Mouse (Mus musculus): ENCODE data around the gene Rasal2.

Rasal2 gene

DNA sequence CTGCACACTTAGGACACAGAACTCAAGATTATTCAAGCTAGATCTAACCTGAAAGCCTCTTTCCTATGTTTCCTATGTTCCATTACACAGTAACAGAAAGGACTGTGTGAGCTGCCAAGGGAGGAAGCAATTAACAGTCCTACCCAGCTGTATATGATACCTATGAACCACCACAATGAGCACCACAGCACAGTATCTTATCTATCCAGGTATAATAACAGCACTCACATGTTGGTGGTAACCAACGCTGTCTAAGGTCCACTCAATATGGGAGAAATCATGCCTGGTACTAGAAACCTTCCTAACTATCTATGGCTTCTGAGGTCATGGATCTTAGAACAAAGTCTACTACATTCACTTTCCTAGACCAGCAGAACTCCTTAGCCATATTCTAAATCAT, 89.3 kb downstream of the Rasal2 start:
- no peak for DNase-seq (ENCODE audit: low read depth, low spot score)
- Histone ChIP-seq H3K36me3 (ENCODE audit: control insufficient read depth, insufficient read depth, low read length, poor library complexity, severe bottlenecking) (no peaks in the 10 kb centered on the region), H3K27me3 (ENCODE audit: control insufficient read depth, insufficient read depth, low read length, poor library complexity, severe bottlenecking) (no peaks in the 10 kb centered on the region)

DNA sequence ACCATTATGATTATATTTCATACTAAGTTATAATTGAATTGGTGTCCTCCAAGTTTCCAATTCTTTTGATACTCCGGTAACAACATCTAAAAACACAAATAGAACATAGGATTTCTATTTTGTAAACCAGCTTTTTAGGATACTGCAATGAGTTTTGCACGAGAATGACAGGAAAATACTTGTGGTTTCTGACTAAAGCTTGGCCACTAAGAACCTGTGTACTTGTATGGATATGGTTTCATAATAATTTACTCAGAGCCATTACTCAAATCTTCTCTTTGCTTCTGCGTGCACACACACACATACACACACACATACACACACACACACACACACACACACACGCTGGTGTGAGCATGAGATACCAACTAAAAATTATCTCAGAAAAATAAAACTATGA, 93.5 kb downstream of the Rasal2 start:
- no peak for DNase-seq (ENCODE audit: low read depth, low spot score)
- H3K36me3 ChIP-seq (ENCODE audit: control insufficient read depth, insufficient read depth, low read length, poor library complexity, severe bottlenecking), result no peaks in the 10 kb centered on the region
- no peaks in the 10 kb centered on the region for H3K27me3 ChIP-seq (ENCODE audit: control insufficient read depth, insufficient read depth, low read length, poor library complexity, severe bottlenecking)

DNA sequence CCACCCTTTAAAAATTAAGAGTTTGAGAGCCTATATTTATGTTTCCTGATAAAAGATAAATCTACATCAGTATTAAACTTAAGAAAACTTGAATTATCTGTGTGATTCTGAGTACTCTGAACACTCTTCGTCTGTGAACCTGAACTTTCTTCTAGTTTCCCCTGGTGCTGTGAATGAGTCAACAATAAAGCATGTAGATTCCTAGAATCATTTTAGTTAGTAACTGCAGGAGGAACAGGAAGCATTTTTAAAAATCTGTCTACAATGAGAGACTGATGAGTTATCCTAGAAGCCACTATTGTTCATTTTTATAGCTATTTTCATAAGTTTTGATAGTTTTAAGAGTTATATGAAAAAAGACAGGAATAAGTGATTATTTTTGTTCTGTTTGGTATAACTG, 111.1 kb downstream of the Rasal2 start:
- H3K27me3 ChIP-seq (ENCODE audit: control insufficient read depth, insufficient read depth, low read length, poor library complexity, severe bottlenecking), result no peaks in the 10 kb centered on the region
- DNase-seq (ENCODE audit: low read depth, low spot score), result no peak
- no peaks in the 10 kb centered on the region for H3K36me3 ChIP-seq (ENCODE audit: control insufficient read depth, insufficient read depth, low read length, poor library complexity, severe bottlenecking)

DNA sequence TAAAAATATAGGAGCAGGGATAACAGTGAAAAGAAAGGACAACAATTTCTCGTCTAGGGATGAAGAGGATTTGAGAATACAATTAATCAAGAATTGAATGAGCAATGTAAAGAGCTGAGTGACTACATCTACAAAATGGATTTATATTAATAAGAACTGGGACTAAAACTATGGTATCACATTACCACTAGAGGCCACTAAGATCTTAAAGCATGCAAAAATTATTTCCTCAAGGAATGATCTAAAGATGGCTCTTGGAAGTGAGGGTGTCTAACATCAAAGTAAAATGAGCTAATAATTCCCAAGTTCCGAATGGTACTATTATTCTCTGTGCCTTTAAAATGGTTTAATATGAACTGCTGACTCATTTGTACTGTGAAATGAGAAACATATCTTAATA, 112.8 kb downstream of the Rasal2 start:
- H3K27me3 ChIP-seq (ENCODE audit: control insufficient read depth, insufficient read depth, low read length, poor library complexity, severe bottlenecking), result no peaks in the 10 kb centered on the region
- no peaks in the 10 kb centered on the region for H3K36me3 ChIP-seq (ENCODE audit: control insufficient read depth, insufficient read depth, low read length, poor library complexity, severe bottlenecking)
- no peak for DNase-seq (ENCODE audit: low read depth, low spot score)

DNA sequence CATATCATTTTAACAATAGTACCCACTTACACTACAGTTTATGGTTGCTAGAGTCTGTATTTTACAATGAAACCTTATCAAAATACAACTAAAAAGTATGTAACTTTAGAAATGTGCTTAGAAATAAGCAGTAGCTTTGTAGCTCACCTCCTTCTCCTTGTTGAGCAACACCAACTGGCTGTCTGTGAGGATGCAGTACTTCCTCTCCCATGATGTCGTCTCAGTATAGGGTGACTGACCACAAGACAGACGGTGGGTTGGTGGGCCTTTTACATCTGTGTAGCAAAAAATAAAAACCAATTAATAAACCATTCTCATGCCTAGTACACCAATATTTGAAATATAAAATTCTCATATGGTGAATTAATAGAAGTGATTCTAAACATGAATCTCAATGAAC, 113.4 kb downstream of the Rasal2 start:
- H3K27me3 ChIP-seq (ENCODE audit: control insufficient read depth, insufficient read depth, low read length, poor library complexity, severe bottlenecking), result no peaks in the 10 kb centered on the region
- no peak for DNase-seq (ENCODE audit: low read depth, low spot score)
- no peaks in the 10 kb centered on the region for H3K36me3 ChIP-seq (ENCODE audit: control insufficient read depth, insufficient read depth, low read length, poor library complexity, severe bottlenecking)

DNA sequence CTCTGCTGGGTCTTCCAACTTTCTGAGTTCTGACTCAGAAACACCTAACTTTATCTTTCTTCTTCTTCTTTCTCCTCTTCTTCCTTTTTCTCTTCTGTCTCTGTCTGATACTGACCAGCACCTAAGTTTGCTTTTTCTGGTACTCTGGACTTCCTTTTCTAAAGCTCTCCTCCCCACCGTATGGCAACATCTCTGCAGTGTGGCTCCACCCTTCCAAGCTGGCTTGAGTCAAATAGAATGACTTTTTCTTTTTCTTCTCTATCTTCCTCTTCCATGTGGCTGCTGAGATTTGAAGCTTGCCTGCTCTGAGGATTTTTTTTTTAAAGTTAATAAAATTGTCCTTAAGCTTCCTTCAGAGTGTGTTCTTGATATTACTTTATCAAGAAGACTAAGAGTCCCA, 115.3 kb downstream of the Rasal2 start:
- DNase-seq (ENCODE audit: low read depth, low spot score), result no peak
- Histone ChIP-seq H3K36me3 (ENCODE audit: control insufficient read depth, insufficient read depth, low read length, poor library complexity, severe bottlenecking) (no peaks in the 10 kb centered on the region), H3K27me3 (ENCODE audit: control insufficient read depth, insufficient read depth, low read length, poor library complexity, severe bottlenecking) (no peaks in the 10 kb centered on the region)

DNA sequence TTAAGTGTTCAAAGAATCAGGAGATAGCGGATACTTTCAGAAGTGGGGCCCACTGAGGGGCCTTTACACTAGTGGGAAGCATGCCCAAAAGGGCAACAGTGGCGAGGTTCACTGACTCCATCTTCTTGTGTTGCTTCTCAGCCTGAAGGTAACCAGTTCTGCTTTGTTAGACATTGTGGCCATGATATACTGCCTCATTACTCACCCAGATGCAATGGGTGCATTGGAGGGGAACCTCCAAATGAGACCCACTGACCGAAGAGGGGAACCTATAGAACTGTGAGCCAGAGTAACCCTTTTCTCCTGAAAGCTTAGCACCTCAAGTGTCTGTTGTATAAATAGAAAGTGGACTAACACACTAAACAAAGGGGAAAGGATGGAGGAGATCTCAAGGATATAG, 116.5 kb downstream of the Rasal2 start:
- no peak for DNase-seq (ENCODE audit: low read depth, low spot score)
- Histone ChIP-seq H3K36me3 (ENCODE audit: control insufficient read depth, insufficient read depth, low read length, poor library complexity, severe bottlenecking) (no peaks in the 10 kb centered on the region), H3K27me3 (ENCODE audit: control insufficient read depth, insufficient read depth, low read length, poor library complexity, severe bottlenecking) (no peaks in the 10 kb centered on the region)

DNA sequence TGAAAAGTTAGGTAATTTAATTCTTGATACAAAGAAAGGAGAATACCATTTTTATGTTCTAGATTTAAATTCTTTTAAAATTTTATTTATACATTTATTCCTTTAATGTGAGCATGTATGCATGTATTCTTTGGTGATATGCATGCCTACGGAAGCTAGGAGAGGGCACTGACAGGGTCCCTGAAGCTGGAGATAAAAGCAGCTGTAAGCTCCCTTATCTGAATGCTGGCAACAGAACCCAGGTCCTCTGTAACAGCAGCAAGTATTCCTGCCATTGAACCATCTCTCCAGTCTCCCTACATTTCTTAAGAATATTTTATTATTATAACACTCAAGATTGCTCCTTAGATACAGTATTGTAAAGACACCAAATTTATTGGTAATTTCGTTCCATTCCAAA, 122.2 kb downstream of the Rasal2 start:
- no peaks in the 10 kb centered on the region for H3K27me3 ChIP-seq (ENCODE audit: control insufficient read depth, insufficient read depth, low read length, poor library complexity, severe bottlenecking)
- no peak for DNase-seq (ENCODE audit: low read depth, low spot score)
- no peaks in the 10 kb centered on the region for H3K36me3 ChIP-seq (ENCODE audit: control insufficient read depth, insufficient read depth, low read length, poor library complexity, severe bottlenecking)

DNA sequence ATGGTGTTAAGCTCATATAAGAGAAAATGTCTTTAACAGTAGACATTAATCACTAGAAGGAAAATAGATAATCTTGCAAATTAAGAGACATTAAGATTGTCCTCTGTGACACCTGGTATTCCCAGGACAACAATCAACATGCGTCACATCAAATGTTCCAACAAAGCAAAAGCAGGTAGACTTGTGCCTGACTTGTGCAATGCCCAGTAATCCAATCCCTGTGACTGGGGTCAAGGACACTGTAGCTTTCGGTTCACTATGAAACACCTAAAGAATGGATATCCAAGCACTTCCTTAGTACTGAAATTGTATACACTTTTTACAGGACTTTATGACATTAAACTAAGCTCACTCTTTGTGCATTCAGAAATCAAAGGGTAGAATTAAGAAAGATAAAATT, 123.1 kb downstream of the Rasal2 start:
- Histone ChIP-seq H3K27me3 (ENCODE audit: control insufficient read depth, insufficient read depth, low read length, poor library complexity, severe bottlenecking) (no peaks in the 10 kb centered on the region), H3K36me3 (ENCODE audit: control insufficient read depth, insufficient read depth, low read length, poor library complexity, severe bottlenecking) (no peaks in the 10 kb centered on the region)

DNA sequence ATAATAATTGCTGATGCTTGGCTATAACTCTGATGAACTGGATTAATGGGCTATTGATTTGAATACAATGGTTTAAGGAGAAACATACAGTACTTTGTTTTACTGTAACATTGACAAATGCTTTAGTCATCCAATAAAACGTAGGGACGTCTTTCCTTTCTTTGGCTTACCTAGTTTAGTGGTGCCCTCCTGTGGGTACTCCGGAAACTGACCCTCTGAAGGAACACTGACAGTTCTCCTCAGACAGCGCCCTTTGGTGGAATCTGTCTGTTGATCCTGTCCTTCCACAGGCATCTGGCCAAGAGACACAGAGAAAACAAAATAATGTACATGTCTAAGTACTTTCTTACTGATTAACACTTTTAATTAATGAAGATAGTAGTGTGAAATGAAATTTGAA, 125.8 kb downstream of the Rasal2 start:
- H3K36me3 ChIP-seq (ENCODE audit: control insufficient read depth, insufficient read depth, low read length, poor library complexity, severe bottlenecking), result no peaks in the 10 kb centered on the region
- H3K27me3 ChIP-seq (ENCODE audit: control insufficient read depth, insufficient read depth, low read length, poor library complexity, severe bottlenecking), result no peaks in the 10 kb centered on the region
- DNase-seq (ENCODE audit: low read depth, low spot score), result peak; percentile 6

More for the DNA sequence above, 123.1 kb downstream of the Rasal2 start:
- no peak for DNase-seq (ENCODE audit: low read depth, low spot score)

DNA sequence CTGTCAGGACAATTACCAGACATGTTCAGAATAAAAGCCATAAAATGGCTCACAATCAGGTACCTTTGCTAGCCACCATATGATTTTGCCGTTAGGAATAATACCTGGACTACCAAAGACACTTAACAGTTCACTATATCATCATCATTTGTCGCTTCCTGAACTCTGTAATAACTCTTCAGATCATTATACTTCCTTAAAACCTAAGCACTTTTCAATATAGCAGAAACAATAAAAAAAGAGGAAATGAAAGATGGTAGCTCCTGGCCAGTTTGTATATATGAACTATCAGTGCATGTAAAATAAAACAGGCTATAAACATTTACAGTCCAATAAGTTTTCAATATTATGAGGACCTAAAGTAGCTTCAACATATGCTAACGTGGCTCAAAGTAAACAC, 127.0 kb downstream of the Rasal2 start:
- no peaks in the 10 kb centered on the region; the same call in 1 of the 2 replicates for H3K27me3 ChIP-seq (ENCODE audit: control insufficient read depth, insufficient read depth, low read length, poor library complexity, severe bottlenecking)
- DNase-seq (ENCODE audit: low read depth, low spot score), result peak; percentile 12
- H3K36me3 ChIP-seq (ENCODE audit: control insufficient read depth, insufficient read depth, low read length, poor library complexity, severe bottlenecking), result no peaks in the 10 kb centered on the region

DNA sequence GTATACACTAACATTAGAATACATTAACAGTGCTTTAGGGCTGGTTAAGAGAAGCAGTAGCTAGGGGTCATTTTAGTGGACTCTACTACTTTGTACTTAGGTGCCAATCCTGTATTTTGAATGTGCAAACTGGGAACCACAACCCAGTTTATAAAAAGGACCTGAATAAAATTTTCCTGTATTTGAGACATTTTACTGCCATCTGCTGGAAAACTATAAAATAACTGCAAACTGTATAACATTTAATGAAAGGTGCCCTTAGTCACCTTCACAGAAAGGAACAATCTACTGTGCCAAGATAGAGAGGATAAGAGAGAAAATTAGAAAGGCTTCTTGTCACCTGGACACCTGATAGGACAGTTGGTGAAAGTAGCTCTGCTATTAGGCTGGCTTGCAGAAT, 131.6 kb downstream of the Rasal2 start:
- Histone ChIP-seq H3K36me3 (ENCODE audit: control insufficient read depth, insufficient read depth, low read length, poor library complexity, severe bottlenecking) (no peaks in the 10 kb centered on the region), H3K27me3 (ENCODE audit: control insufficient read depth, insufficient read depth, low read length, poor library complexity, severe bottlenecking) (no peaks in the 10 kb centered on the region; the same call in 1 of the 2 replicates)
- DNase-seq (ENCODE audit: low read depth, low spot score), result peak; percentile 6

DNA sequence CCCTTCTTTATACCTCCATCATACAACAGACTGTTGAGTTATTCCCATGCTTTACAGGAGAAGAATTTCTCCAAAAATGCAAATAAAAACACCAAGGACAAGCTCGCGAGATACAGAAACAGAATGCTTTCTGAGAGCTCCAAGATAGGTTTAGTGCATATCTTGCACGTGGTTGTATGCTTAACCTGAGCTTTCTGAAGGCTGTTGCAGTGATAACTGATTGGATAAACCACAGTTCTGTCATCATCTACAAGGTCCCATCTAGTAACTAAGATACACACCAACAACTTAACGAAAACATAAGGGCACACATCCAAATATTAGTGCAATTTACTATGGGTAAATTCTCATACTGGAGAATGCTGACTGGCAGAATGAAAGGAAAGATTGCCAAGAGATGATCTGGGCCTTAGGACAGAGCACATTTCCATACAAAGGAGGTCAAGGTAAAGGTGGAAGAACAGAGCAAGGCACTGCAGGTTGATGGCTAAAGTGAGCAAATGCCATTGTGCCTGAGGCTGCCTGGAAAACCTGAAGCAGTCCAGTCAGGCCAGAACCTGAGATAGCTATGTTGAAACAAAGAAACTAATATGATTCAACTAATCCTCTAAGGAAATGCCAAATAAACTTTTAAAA, 136.6 kb downstream of the Rasal2 start:
- DNase-seq (ENCODE audit: low read depth, low spot score), result no peak
- Histone ChIP-seq H3K27me3 (ENCODE audit: control insufficient read depth, insufficient read depth, low read length, poor library complexity, severe bottlenecking) (no peaks in the 10 kb centered on the region), H3K36me3 (ENCODE audit: control insufficient read depth, insufficient read depth, low read length, poor library complexity, severe bottlenecking) (no peaks in the 10 kb centered on the region)

DNA sequence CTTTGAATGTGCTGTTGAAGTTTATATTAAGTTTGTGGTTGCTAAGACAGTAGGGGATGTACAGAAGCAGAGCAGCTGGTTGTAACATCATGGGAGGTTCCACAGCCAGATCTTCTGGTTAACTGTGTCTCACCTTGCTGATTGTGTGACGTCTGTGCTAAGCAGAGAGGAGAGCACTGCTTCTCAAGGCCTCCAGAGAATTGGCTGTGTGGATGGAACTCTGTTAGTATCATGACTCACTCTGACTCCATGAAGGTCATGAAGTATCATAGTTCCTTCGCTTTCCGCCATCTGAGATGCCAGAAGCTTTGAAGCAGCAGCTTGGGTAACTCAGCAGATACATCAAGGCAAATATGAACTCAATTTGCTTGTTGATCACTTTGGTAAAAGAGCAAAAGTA, 144.5 kb downstream of the Rasal2 start:
- no peak for DNase-seq (ENCODE audit: low read depth, low spot score)
- Histone ChIP-seq H3K36me3 (ENCODE audit: control insufficient read depth, insufficient read depth, low read length, poor library complexity, severe bottlenecking) (no peaks in the 10 kb centered on the region), H3K27me3 (ENCODE audit: control insufficient read depth, insufficient read depth, low read length, poor library complexity, severe bottlenecking) (no peaks in the 10 kb centered on the region)

DNA sequence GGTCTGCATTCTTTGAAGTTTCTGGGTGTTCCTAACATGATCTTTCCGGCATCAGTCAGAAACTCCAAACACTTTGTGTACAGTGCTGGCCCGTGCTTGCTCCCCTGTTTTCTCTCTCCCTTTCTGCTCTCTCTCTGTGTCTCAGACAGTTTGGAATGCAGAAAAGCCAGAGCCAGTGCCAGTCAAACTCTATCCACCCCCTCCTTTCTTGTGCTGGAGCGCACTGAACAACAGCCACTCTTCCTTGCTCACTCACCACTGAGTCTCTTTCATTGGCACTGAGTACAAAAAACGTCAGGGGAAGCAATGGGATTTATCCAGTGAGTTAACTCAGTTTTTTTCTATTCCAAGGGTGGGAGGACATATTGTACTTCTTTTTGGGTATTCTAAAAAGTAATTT, 155.8 kb downstream of the Rasal2 start:
- no peak for DNase-seq (ENCODE audit: low read depth, low spot score)
- no peaks in the 10 kb centered on the region for H3K36me3 ChIP-seq (ENCODE audit: control insufficient read depth, insufficient read depth, low read length, poor library complexity, severe bottlenecking)
- no peaks in the 10 kb centered on the region for H3K27me3 ChIP-seq (ENCODE audit: control insufficient read depth, insufficient read depth, low read length, poor library complexity, severe bottlenecking)

DNA sequence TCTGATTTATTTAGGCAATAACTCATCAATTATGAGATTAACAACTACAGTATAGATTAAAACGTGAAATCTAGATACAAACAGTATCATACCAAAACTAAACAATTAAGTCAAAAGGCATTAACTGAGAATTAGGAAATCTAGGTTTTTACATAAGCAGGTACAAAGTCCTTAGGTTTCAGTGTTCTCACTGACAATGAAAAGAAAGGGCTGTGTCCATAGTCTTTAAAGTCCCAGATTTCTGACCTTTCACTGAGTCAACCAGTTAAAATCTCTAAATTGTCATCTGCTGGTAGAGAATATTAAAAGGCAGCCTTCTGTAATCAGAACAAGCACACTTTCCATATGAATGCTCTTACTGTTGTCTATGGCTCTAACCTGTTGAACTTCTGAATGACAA, 156.6 kb downstream of the Rasal2 start:
- H3K27me3 ChIP-seq (ENCODE audit: control insufficient read depth, insufficient read depth, low read length, poor library complexity, severe bottlenecking), result no peaks in the 10 kb centered on the region
- DNase-seq (ENCODE audit: low read depth, low spot score), result no peak
- no peaks in the 10 kb centered on the region for H3K36me3 ChIP-seq (ENCODE audit: control insufficient read depth, insufficient read depth, low read length, poor library complexity, severe bottlenecking)
